Mouse (Mus musculus) MEL (cell line): ENCODE measurements around the gene Utp11. TPM values are rescaled to one million over a fixed set of nuclear protein-coding genes. Genes with fewer than 3 reads are reported as not detected.

Experiments
- DNase-seq: peaks from one replicate; pipeline ENCODE4 v3.0.0; 2011; ENCODE audit warnings: low read depth, low spot score
- H3K27ac ChIP-seq: 2 replicates; pipeline ENCODE4 v1.5.1; 2012; ENCODE audit warnings: low read depth, mild to moderate bottlenecking, control low read depth, low read length, moderate library complexity; ENCODE audit not compliant: control insufficient read depth
- H3K27me3 ChIP-seq, 2 experiments: fragments of 150-350 bp in 1 of 2; sonication (generic) in 1 of 2; 2 replicates each; pipeline ENCODE4 v1.6.1; 2012; ENCODE audit warnings: low read length in 2 of 2, mild to moderate bottlenecking in 2 of 2, improper control_type of control experiment in 1 of 2, moderate library complexity in 1 of 2; ENCODE audit not compliant: insufficient read depth in 2 of 2, control insufficient read depth in 1 of 2
- H3K36me3 ChIP-seq, 2 experiments: 2 replicates each; pipeline ENCODE4 v1.6.1; 2012 to 2014; ENCODE audit warnings: low read length in 2 of 2, improper control_type of control experiment in 1 of 2, inconsistent platforms in 1 of 2, mild to moderate bottlenecking in 1 of 2; ENCODE audit not compliant: insufficient read depth in 2 of 2, control insufficient read depth in 1 of 2
- H3K4me1 ChIP-seq, 2 experiments: fragments of 150-350 bp in 1 of 2; sonication (generic) in 1 of 2; 2 replicates each; pipeline ENCODE4 v1.6.1; 2012; ENCODE audit warnings: low read length in 2 of 2, improper control_type of control experiment in 1 of 2, mild to moderate bottlenecking in 1 of 2; ENCODE audit not compliant: insufficient read depth in 2 of 2, control insufficient read depth in 1 of 2
- H3K4me3 ChIP-seq, 2 experiments: fragments of 150-350 bp in 1 of 2; sonication (generic) in 1 of 2; 2 replicates each; pipeline ENCODE4 v1.5.1; 2012; ENCODE audit warnings: low read depth in 2 of 2, low read length in 2 of 2, mild to moderate bottlenecking in 2 of 2, moderate library complexity in 2 of 2, control low read depth in 1 of 2, improper control_type of control experiment in 1 of 2; ENCODE audit not compliant: control insufficient read depth in 1 of 2, insufficient read depth in 1 of 2
- H3K79me2 ChIP-seq: 2 replicates; pipeline ENCODE4 v1.6.1; 2012; ENCODE audit warnings: mild to moderate bottlenecking, low read length, moderate library complexity; ENCODE audit not compliant: control insufficient read depth, poor library complexity, insufficient read depth
- H3K9ac ChIP-seq: 2 replicates; pipeline ENCODE4 v1.6.1; 2012; ENCODE audit warnings: low read depth, mild to moderate bottlenecking, control low read depth, low read length, moderate library complexity; ENCODE audit not compliant: control insufficient read depth, poor library complexity, severe bottlenecking
- H3K9me3 ChIP-seq: fragments of 150-350 bp; sonication (generic); replicated peaks from 2 replicates; pipeline ENCODE4 v1.6.1; 2012; ENCODE audit warnings: mild to moderate bottlenecking, low read length, improper control_type of control experiment, moderate library complexity; ENCODE audit not compliant: insufficient read depth
- BHLHE40 ChIP-seq: IDR thresholded peaks from 2 replicates; pipeline ENCODE4 v1.6.1; 2012; ENCODE audit warnings: low read depth, mild to moderate bottlenecking, inconsistent platforms, low read length, improper control_type of control experiment, borderline replicate concordance
- CHD1 ChIP-seq: IDR thresholded peaks from 2 replicates; pipeline ENCODE4 v1.6.1; 2012; ENCODE audit warnings: low read depth, mild to moderate bottlenecking, inconsistent platforms, low read length, improper control_type of control experiment
- CHD2 ChIP-seq: IDR thresholded peaks from 2 replicates; pipeline ENCODE4 v1.6.1; 2011; ENCODE audit warnings: low read length, improper control_type of control experiment
- E2F4 ChIP-seq: IDR thresholded peaks from 2 replicates; pipeline ENCODE4 v1.6.1; 2011; ENCODE audit warnings: low read depth, low read length, improper control_type of control experiment, borderline replicate concordance
- ETS1 ChIP-seq: IDR thresholded peaks from 2 replicates; pipeline ENCODE4 v1.6.1; 2012; ENCODE audit warnings: low read depth, mild to moderate bottlenecking, inconsistent platforms, low read length, improper control_type of control experiment, moderate library complexity
- GABPA ChIP-seq: IDR thresholded peaks from 2 replicates; pipeline ENCODE4 v1.6.1; 2012; ENCODE audit warnings: low read depth, mild to moderate bottlenecking, inconsistent platforms, low read length, improper control_type of control experiment, moderate library complexity
- KAT2A ChIP-seq: conservative IDR thresholded peaks from 2 replicates; pipeline ENCODE4 v1.6.1; 2012; ENCODE audit warnings: low read depth, low read length, improper control_type of control experiment, inconsistent platforms
- MAFK ChIP-seq: IDR thresholded peaks from 2 replicates; pipeline ENCODE4 v1.6.1; 2011; ENCODE audit warnings: low read depth, mild to moderate bottlenecking, low read length, improper control_type of control experiment, borderline replicate concordance
- MAZ ChIP-seq: IDR thresholded peaks from 2 replicates; pipeline ENCODE4 v1.6.1; 2012; ENCODE audit warnings: low read depth, mild to moderate bottlenecking, inconsistent platforms, low read length, improper control_type of control experiment
- MYC ChIP-seq: IDR thresholded peaks from 2 replicates; pipeline ENCODE4 v1.6.1; 2011; ENCODE audit warnings: low read depth, mild to moderate bottlenecking, low read length, improper control_type of control experiment, moderate library complexity
- NELFE ChIP-seq: IDR thresholded peaks from 2 replicates; pipeline ENCODE4 v1.6.1; 2011; ENCODE audit warnings: low read depth, low read length, improper control_type of control experiment
- NRF1 ChIP-seq: IDR thresholded peaks from 2 replicates; pipeline ENCODE4 v1.6.1; 2014; ENCODE audit warnings: low read depth, mild to moderate bottlenecking, inconsistent platforms, low read length, improper control_type of control experiment, moderate library complexity; ENCODE audit not compliant: poor library complexity, insufficient read depth, severe bottlenecking
- POLR2A ChIP-seq, 2 experiments: IDR thresholded peaks; 2 replicates each; pipeline ENCODE4 v1.6.1; 2011 to 2012; ENCODE audit warnings: low read length in 2 of 2, mild to moderate bottlenecking in 2 of 2, control low read depth in 1 of 2, improper control_type of control experiment in 1 of 2, low read depth in 1 of 2, moderate library complexity in 1 of 2; ENCODE audit not compliant: control insufficient read depth in 1 of 2, insufficient read depth in 1 of 2, poor library complexity in 1 of 2
- POLR2AphosphoS5 ChIP-seq: IDR thresholded peaks from 2 replicates; pipeline ENCODE4 v1.6.1; 2012; ENCODE audit warnings: low read depth, borderline replicate concordance, mild to moderate bottlenecking, inconsistent platforms, low read length, moderate library complexity, mixed read lengths
- RCOR1 ChIP-seq: IDR thresholded peaks from 2 replicates; pipeline ENCODE4 v1.6.1; 2012; ENCODE audit warnings: low read depth, mild to moderate bottlenecking, inconsistent platforms, low read length, improper control_type of control experiment
- SIN3A ChIP-seq: IDR thresholded peaks from 2 replicates; pipeline ENCODE4 v1.6.1; 2012; ENCODE audit warnings: low read length, improper control_type of control experiment, inconsistent platforms
- SMC3 ChIP-seq: IDR thresholded peaks from 2 replicates; pipeline ENCODE4 v1.6.1; 2011; ENCODE audit warnings: low read depth, low read length, improper control_type of control experiment
- TBP ChIP-seq: IDR thresholded peaks from 2 replicates; pipeline ENCODE4 v1.8.0; 2011; ENCODE audit warnings: low read depth, low read length, improper control_type of control experiment
- UBTF ChIP-seq: IDR thresholded peaks from 2 replicates; pipeline ENCODE4 v1.6.1; 2012; ENCODE audit warnings: low read depth, mild to moderate bottlenecking, inconsistent platforms, low read length, improper control_type of control experiment, moderate library complexity, borderline replicate concordance; ENCODE audit not compliant: insufficient read depth
- USF2 ChIP-seq, 2 experiments: IDR thresholded peaks; 2 replicates each; pipeline ENCODE4 v1.6.1; 2011 to 2012; ENCODE audit warnings: improper control_type of control experiment in 2 of 2, low read length in 2 of 2, borderline replicate concordance in 1 of 2, inconsistent platforms in 1 of 2, low read depth in 1 of 2, mild to moderate bottlenecking in 1 of 2; ENCODE audit not compliant: insufficient read depth in 1 of 2
- ZC3H11A ChIP-seq: IDR thresholded peaks from 2 replicates; pipeline ENCODE4 v1.6.1; 2012; ENCODE audit warnings: low read depth, mild to moderate bottlenecking, inconsistent platforms, low read length, improper control_type of control experiment
- ZMIZ1 ChIP-seq: IDR thresholded peaks from 2 replicates; pipeline ENCODE4 v1.6.1; 2012; ENCODE audit warnings: low read depth, mild to moderate bottlenecking, inconsistent platforms, low read length, improper control_type of control experiment, moderate library complexity
- ZNF384 ChIP-seq: IDR thresholded peaks from 2 replicates; pipeline ENCODE4 v1.6.1; 2012; ENCODE audit warnings: low read depth, mild to moderate bottlenecking, inconsistent platforms, low read length, improper control_type of control experiment
- polyA plus RNA-seq, 2 experiments: library from polyadenylated mRNA; stranded (reverse) in 1 of 2; unstranded in 1 of 2; fragments of >175 nt in 1 of 2; fragments of >200 nt in 1 of 2; gene quantifications; 2 replicates each; pipeline versions ENCODE4 v1.2.1 to v1.2.4; 2012; ENCODE audit warnings: low replicate concordance in 2 of 2, low read depth in 1 of 2; ENCODE audit not compliant: insufficient read length in 2 of 2, insufficient read depth in 1 of 2, missing spikeins in 1 of 2
- total RNA-seq: library from RNA; depleted of rRNA; stranded (reverse); fragments of 300-350 nt; gene quantifications from 2 replicates; pipeline ENCODE4 v1.2.3, GENCODE M21; 2012

Gene Utp11
- total and polyA plus RNA-seq, 3 experiments = 68.3 to 86.9 TPM; not detected in 1

- Histone ChIP-seq H3K36me3 (peaks cover 0 to 31% of the 10 kb centered on the region in 2 experiments; a peak in 2 of 4 replicates), H3K4me3 (peak within 1 kb of the TSS; percentile 71 to 90), H3K9ac (peak within 1 kb of the TSS; percentile 77), H3K79me2 (peaks cover 10% of the 10 kb centered on the region), H3K9me3 (no peaks in the 10 kb centered on the region), H3K27me3 (no peaks in the 10 kb centered on the region), H3K27ac (peak within 1 kb of the TSS; percentile 61), H3K4me1 (peaks cover 11 to 39% of the 10 kb centered on the region in 2 experiments)
- TF ChIP-seq ZMIZ1 = peak; percentile 59; the same call in 1 of the 2 replicates
- TF ChIP-seq POLR2A (IDR thresholded peaks at IDR 0.05; ENCODE audit: control insufficient read depth in 1 of 2, insufficient read depth in 1 of 2, low read depth in 1 of 2, low read length in 2 of 2, poor library complexity in 1 of 2) = peak; percentile 35 to 59; a peak in 1 of 4 replicates
- TF ChIP-seq NELFE = peak; percentile 66
- TF ChIP-seq ZNF384 = peak; percentile 93
- TF ChIP-seq BHLHE40 = no peak
- TF ChIP-seq TBP = no peak
- peak; percentile 10 for TF ChIP-seq SIN3A
- peak; percentile 84 for DNase-seq
These were observed 7.0 kb upstream of the Utp11 start, which contains the start of gene Fhl3 for GRCm38 (mm10) chr4:124700248-124700971. Fhl3 (plus strand) TSS chr4:124700701.

GRCm38 (mm10) chr4:124699791-124700190, 6.4 kb upstream of the Utp11 start:
- H3K79me2 ChIP-seq = peaks cover 10% of the 10 kb centered on the region
- H3K9me3 ChIP-seq = no peaks in the 10 kb centered on the region
- DNase-seq = no peak
- H3K4me1 ChIP-seq = peaks cover 11 to 35% of the 10 kb centered on the region in 2 experiments
- H3K27ac ChIP-seq = peak overlapping the region; percentile 61; the same call in 1 of the 2 replicates
- H3K9ac ChIP-seq = peak overlapping the region; percentile 66
- H3K36me3 ChIP-seq = peaks cover 0 to 25% of the 10 kb centered on the region in 2 experiments; a peak in 2 of 4 replicates
- H3K27me3 ChIP-seq = no peaks in the 10 kb centered on the region
- peak overlapping the region; percentile 62 to 90 for H3K4me3 ChIP-seq
- no peak for TF ChIP-seq NRF1
- TF ChIP-seq MYC = no peak
- no peak for TF ChIP-seq GABPA
- TF ChIP-seq RCOR1 = no peak
- no peak for TF ChIP-seq SMC3
- no peak for TF ChIP-seq USF2 (IDR thresholded peaks at IDR 0.05; ENCODE audit: borderline replicate concordance in 1 of 2, insufficient read depth in 1 of 2, low read depth in 1 of 2, low read length in 2 of 2)
- no peak for TF ChIP-seq POLR2AphosphoS5
- TF ChIP-seq UBTF = no peak
- TF ChIP-seq NELFE = no peak
- no peak for TF ChIP-seq ZC3H11A
- no peak for TF ChIP-seq ETS1
- no peak for TF ChIP-seq MAZ
- no peak for TF ChIP-seq ZMIZ1
- TF ChIP-seq CHD2 = no peak
- TF ChIP-seq E2F4 = no peak
- TF ChIP-seq SIN3A = no peak
- no peak for TF ChIP-seq CHD1
- TF ChIP-seq MAFK = no peak
- TF ChIP-seq KAT2A = no peak
